10 mouse cellular contexts compared by ENCODE assay signal in the genomic region with DNA sequence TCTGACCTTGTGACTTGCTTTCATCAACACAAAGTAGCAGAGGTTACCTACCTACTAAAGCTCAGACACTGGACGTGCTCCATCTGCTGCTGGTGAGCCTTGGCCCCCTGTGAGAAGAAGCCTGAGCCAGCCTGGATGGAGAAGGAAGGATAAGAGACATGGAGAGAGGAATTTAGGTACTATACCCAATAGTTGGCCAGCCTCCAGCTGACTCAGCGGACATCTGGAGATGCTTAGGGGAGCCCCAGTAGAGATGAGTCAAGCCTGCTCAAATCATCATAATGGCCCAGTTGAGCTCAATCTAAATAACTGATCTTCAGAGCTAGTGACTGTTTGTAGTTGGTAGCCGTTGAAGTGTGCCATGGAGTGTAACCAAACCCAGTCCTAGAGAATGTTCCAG. TPM values are rescaled to one million over a fixed set of nuclear protein-coding genes. Genes with fewer than 3 reads are reported as not detected.
DNase-seq lines count a peak whose midpoint lies in the region.
"Had no signal": no experiment of that assay in that cellular context is flagged by ENCODE, and none has a peak within 500 bp of the region (broad histone marks: within the 10 kb centered on the region; RNA-seq: fewer than 3 reads in every experiment).

No protein-coding gene starts in this region.

- DNase-seq in lung, postnatal 10 days, result peak; percentile 9
- no peak for DNase-seq in lung, adult 18-20 months
- DNase-seq in brain, adult 2 months (ENCODE audit: low read depth, low spot score), result peak; percentile 93
- peak; percentile 42 for DNase-seq in gastrocnemius, postnatal 14 days
- peak; percentile 56 for DNase-seq in right cerebral cortex, postnatal 14 days
- DNase-seq in ovary, postnatal 36 days (ENCODE audit: low spot score), result no peak
- no peak for DNase-seq in thymus, postnatal 25 days
- no peak for DNase-seq in kidney, postnatal 25 days
- DNase-seq: kidney, adult 8-10 months had no signal

- intact Hi-C loops in gastrocnemius, postnatal 14 days (cut with DNase I; ENCODE audit: low total_unique reads), result no loop called here

RNA-seq across cellular contexts. Expression of a gene that starts 53.7 kb away (rescaled TPM):
- total RNA-seq in gastrocnemius, postnatal 14 days (2021), result not detected
- total RNA-seq: liver, adult 2 months had no signal

Comparison
In these comparisons a context has a peak if more than half of its experiments do, and no peak if none do; other contexts are left out.
1. DNase-seq: peak in lung, postnatal 10 days (single experiment), brain, adult 2 months (single experiment), gastrocnemius, postnatal 14 days (single experiment) and right cerebral cortex, postnatal 14 days (single experiment); none in lung, adult 18-20 months (0 of 2), ovary, postnatal 36 days (single experiment), thymus, postnatal 25 days (single experiment) and kidney, postnatal 25 days (0 of 2).